Mouse (Mus musculus) limb, embryonic 15.5 days (tissue): ENCODE data around the gene Actr1a. TPM values are rescaled to one million over a fixed set of nuclear protein-coding genes. Genes with fewer than 3 reads are reported as not detected.

Experiments
- ATAC-seq: fragments of 200-750 bp; cut with Nextera tagmentation; 2 replicates; pipeline ENCODE4 v1.8.0; 2017; ENCODE audit warnings: low read depth, moderate TSS enrichment; ENCODE audit not compliant: insufficient number of reproducible peaks, low FRiP score, low TSS enrichment
- H3K27ac ChIP-seq: fragments of 300-500 bp; sonication (generic); 2 replicates; pipeline ENCODE4 v1.5.1; 2015; ENCODE audit warnings: moderate library complexity, mild to moderate bottlenecking, inconsistent platforms
- H3K27me3 ChIP-seq: fragments of 300-500 bp; sonication (generic); 2 replicates; pipeline ENCODE4 v1.6.1; 2015; ENCODE audit warnings: inconsistent platforms
- H3K36me3 ChIP-seq: fragments of 300-500 bp; sonication (generic); 2 replicates; pipeline ENCODE4 v1.6.1; 2015; ENCODE audit warnings: inconsistent platforms
- H3K4me1 ChIP-seq: fragments of 300-500 bp; sonication (generic); 2 replicates; pipeline ENCODE4 v1.6.1; 2015; ENCODE audit warnings: inconsistent platforms
- H3K4me2 ChIP-seq: fragments of 300-500 bp; sonication (generic); 2 replicates; pipeline ENCODE4 v1.6.1; 2015; ENCODE audit warnings: mild to moderate bottlenecking, inconsistent platforms
- H3K4me3 ChIP-seq: fragments of 300-500 bp; sonication (generic); 2 replicates; pipeline ENCODE4 v1.5.1; 2015; ENCODE audit warnings: mild to moderate bottlenecking, inconsistent platforms
- H3K9ac ChIP-seq: fragments of 300-500 bp; sonication (generic); 2 replicates; pipeline ENCODE4 v1.6.1; 2015; ENCODE audit warnings: inconsistent platforms
- H3K9me3 ChIP-seq: fragments of 300-500 bp; sonication (generic); 2 replicates; pipeline ENCODE4 v1.6.1; 2016; ENCODE audit warnings: inconsistent platforms
- WGBS: fragments of 180-500 bp; shearing (Covaris S2); methylation state at CpG from one replicate; pipeline ENCODE4 v1.1.7; 2015; 5-methylcytosine and 5-hydroxymethylcytosine counted together
- microRNA counts: library from miRNA; unstranded; fragments of <30 nt; microRNA quantifications from one replicate; lab custom pipeline; 2016
- microRNA-seq: library from miRNA; unstranded; fragments of <30 nt; microRNA quantifications from one replicate; pipeline ENCODE4, GENCODE M21; 2016
- polyA plus RNA-seq: library from polyadenylated mRNA; unstranded; fragments of >200 nt; fragmentation: Nextera tagmentation; extraction: Ambion mirVana; gene quantifications from 2 replicates; pipeline ENCODE4 v1.2.1, GENCODE M21; 2015

Actr1a gene
- polyA plus RNA-seq, 1 experiment from 2014 or later, result 145 TPM

DNA sequence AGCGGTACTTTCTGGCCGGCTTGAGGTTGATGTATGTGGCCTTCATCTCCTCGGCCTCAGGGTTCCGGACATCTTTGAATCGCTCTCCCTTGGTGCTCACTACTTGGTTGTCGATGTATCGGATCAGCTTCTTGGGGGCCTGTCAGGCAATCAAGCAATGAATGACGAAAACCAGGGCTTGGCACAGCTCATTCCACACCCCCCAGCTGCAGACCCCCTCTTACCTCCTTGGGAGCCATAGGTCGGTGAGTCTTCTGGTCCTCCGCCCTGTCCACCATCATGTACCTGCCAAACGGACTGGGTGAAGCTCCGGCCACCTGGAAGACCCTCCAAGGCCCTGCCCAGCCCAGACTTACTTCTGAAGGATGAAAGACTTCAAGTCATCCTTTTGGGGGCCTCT lies 64.9 kb downstream of the Actr1a start:
- 93% methylated on average over 12 of the region's 12 CpGs for WGBS

DNA sequence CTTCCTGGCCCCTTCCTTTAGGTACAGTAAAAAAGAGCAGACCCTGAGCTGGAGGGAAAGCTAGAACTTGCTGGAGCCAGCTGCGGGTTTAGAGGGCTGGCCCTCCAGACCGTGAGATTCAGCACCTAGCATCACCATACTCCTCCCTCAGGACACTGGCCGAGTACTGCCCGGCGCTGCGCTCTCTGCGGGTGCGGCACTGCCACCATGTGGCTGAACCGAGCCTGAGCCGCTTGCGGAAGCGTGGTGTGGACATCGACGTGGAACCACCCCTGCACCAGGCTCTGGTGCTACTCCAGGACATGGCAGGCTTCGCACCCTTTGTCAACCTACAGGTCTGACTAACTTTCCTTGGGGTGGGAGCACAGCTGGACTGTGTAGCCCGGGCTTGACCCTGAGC lies 65.6 kb downstream of the Actr1a start:
- Histone ChIP-seq H3K9me3 (no peaks in the 10 kb centered on the region), H3K27ac (no peak overlapping the region), H3K4me2 (peak overlapping the region; percentile 17), H3K36me3 (peaks cover 28% of the 10 kb centered on the region), H3K4me1 (peaks cover 32% of the 10 kb centered on the region), H3K4me3 (no peak overlapping the region), H3K27me3 (peaks cover 32% of the 10 kb centered on the region), H3K9ac (no peak overlapping the region)
- no peak for ATAC-seq
- 7% methylated on average over 16 of the region's 16 CpGs for WGBS

More for the DNA sequence above, 64.9 kb downstream of the Actr1a start:
- H3K9ac ChIP-seq, result no peak overlapping the region
- no peak overlapping the region for H3K27ac ChIP-seq
- ATAC-seq, result no peak
- no peak overlapping the region for H3K4me2 ChIP-seq
- no peaks in the 10 kb centered on the region for H3K9me3 ChIP-seq
- H3K4me1 ChIP-seq, result peaks cover 32% of the 10 kb centered on the region
- peaks cover 24% of the 10 kb centered on the region for H3K27me3 ChIP-seq
- H3K4me3 ChIP-seq, result no peak overlapping the region
- peaks cover 28% of the 10 kb centered on the region for H3K36me3 ChIP-seq

DNA sequence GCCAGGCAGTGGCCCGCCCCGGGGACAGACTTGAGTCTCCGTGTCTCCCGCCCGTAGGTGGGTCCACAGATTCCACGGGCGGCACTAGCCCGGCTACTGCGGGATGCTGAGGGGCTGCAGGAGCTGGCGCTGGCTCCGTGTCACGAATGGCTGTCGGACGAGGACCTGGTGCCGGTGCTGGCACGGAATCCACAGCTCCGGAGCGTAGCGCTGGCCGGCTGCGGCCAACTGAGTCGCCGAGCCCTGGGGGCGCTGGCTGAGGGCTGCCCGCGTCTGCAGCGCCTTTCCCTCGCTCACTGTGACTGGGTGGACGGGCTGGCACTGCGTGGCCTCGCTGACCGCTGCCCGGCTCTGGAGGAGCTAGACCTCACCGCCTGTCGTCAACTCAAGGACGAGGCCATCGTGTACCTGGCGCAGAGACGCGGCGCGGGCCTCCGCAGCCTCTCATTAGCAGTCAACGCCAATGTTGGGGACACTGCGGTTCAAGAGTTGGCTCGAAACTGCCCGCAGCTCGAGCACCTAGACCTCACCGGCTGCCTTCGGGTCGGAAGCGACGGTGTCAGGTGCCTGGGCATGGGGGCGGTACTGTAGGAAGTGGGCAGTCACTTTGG lies 66.4 kb downstream of the Actr1a start:
- Histone ChIP-seq H3K4me3 (peak overlapping the region; percentile 75), H3K36me3 (peaks cover 28% of the 10 kb centered on the region), H3K4me1 (peaks cover 32% of the 10 kb centered on the region), H3K9ac (peak overlapping the region; percentile 64), H3K27ac (peak overlapping the region; percentile 90), H3K4me2 (peak overlapping the region; percentile 100), H3K9me3 (no peaks in the 10 kb centered on the region), H3K27me3 (peaks cover 40% of the 10 kb centered on the region)
- ATAC-seq, result no peak; the same call in 1 of the 2 replicates
- WGBS, result 1% methylated on average over 54 of the region's 54 CpGs

DNA sequence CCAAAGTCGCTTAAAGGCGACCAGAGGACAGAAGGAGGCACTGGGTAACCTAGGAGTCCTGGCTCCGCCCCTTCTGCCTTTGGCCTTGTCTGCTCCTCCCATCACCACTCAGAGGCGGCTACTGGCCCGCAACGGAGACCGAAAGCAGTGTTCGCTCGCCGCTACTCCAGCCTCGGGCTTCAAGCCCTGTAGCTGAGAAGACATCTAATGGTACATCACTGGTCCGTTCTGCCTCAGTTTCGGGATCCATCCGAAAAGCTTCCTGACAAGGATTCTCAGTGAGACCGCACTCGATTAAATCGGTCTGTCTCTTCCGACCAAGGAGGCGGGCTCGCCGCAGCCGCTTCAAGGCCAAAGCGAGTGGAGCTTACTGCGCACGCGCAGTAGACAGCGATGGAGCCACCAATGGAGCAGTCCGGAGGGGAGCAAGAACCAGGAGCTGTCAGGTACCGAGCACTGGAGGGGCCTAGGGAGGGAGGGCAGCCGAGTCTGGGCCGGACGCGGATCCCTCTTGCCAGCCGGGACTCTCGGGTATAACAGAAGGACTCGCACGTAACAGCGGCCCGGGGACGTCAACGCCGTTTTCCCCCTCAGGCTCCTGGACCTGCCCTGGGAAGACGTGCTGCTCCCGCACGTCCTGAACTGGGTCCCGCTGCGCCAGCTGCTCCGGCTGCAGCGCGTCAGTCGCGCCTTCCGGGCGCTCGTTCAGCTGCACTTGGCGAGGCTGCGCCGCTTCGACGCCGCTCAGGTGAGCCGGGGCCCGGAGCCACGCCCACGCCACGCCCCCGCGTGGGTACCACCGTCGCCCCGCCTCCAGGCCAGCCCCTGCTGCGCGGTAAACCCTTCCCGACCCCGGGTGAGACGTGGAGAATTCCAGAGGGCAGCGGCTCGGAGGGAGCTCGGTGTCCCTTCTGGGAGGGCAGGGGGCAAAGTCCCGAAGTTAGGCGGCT lies 67.2 kb downstream of the Actr1a start, which contains the start of gene Fbxl15:
Gene Fbxl15 (plus strand): TSS at position 104 of the 950 bp plus-strand sequence.
- Histone ChIP-seq H3K9me3 (no peaks in the 10 kb centered on the region), H3K27me3 (peaks cover 48% of the 10 kb centered on the region), H3K36me3 (peaks cover 28% of the 10 kb centered on the region), H3K4me2 (peak within 1 kb of the TSS; percentile 100), H3K27ac (peak within 1 kb of the TSS; percentile 90), H3K4me3 (peak within 1 kb of the TSS; percentile 75), H3K9ac (peak within 1 kb of the TSS; percentile 64), H3K4me1 (peaks cover 32% of the 10 kb centered on the region)
- WGBS, result under 1% methylated on average over 81 of the region's 81 CpGs
- peak; percentile 87 for ATAC-seq

DNA sequence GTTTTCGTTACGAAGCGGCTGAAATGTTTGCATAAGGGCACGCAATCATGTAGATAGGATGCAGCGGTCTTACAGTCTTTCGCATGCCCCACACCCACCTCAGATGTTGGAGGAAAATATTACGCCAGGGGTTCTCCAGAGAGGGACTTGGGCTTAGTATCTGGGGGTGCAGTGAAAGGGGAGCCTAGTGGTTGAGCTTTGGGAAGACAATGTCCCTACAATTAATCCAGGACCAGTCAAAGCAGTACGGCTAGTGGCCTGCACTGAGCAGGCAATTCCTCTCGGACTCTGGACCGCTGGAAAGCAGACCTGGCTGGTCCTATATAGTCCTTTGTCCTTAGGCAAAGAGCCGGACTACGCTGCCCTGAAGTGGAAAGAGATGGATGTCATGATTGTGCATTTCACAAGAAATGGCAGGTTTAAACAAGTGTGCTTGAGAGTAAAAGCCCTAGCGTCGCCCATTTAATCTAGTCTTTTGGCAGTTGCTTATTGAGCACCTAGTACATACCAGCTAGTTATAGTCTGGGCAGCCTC lies 68.0 kb downstream of the Actr1a start:
- Histone ChIP-seq H3K27me3 (peaks cover 55% of the 10 kb centered on the region), H3K4me3 (peak overlapping the region; percentile 75), H3K9me3 (no peaks in the 10 kb centered on the region), H3K9ac (no peak overlapping the region), H3K27ac (peak overlapping the region; percentile 90; the same call in 1 of the 2 replicates), H3K4me1 (peaks cover 33% of the 10 kb centered on the region), H3K4me2 (peak overlapping the region; percentile 100), H3K36me3 (peaks cover 26% of the 10 kb centered on the region)
- ATAC-seq, result no peak
- 32% methylated on average over 14 of the region's 14 CpGs for WGBS

MicroRNAs within 50 kb of the gene (microRNA counts, 519-probe panel; counts per million panel counts)
- microRNA mmu-miR-146b (lab: Ali Mortazavi, UCI), result 1,998 counts per million, percentile 35 among the panel's probes with 10 or more counts

Small RNA genes within 50 kb of the gene (microRNA-seq; reads per million reads assigned to microRNA genes)
- 0.82 reads per million for gene Mir146b

Other genes starting within 250 kb of the Actr1a start
- gene Pitx3, start 247.4 kb downstream of the Actr1a start, polyA plus RNA-seq, result 5.4 and 8.5 TPM in 2 replicates
- gene Gbf1, start 243.2 kb downstream of the Actr1a start, polyA plus RNA-seq, result 73.8 and 76.7 TPM in 2 replicates
- 11.4 and 13.5 TPM in 2 replicates for gene Nfkb2, start 91.4 kb downstream of the Actr1a start, polyA plus RNA-seq
- gene Psd, start 68.6 kb downstream of the Actr1a start, polyA plus RNA-seq, result 5.5 and 5.8 TPM in 2 replicates
- 12.8 and 13.2 TPM in 2 replicates for gene Fbxl15, start 67.6 kb downstream of the Actr1a start, polyA plus RNA-seq
- 150 and 176 TPM in 2 replicates for gene Cuedc2, start 57.0 kb downstream of the Actr1a start, polyA plus RNA-seq
- gene Mfsd13a, start 54.6 kb downstream of the Actr1a start, polyA plus RNA-seq, result 3.1 and 3.6 TPM in 2 replicates
- 1.5 and 2.1 TPM in 2 replicates for gene 2310034G01Rik, start 45.4 kb downstream of the Actr1a start, polyA plus RNA-seq
- 32.8 and 33.6 TPM in 2 replicates for gene Sufu, start 1.1 kb upstream of the Actr1a start, polyA plus RNA-seq
- 14.6 and 15.1 TPM in 2 replicates for gene Trim8, start 106.0 kb upstream of the Actr1a start, polyA plus RNA-seq
- gene Arl3, start 177.4 kb upstream of the Actr1a start, polyA plus RNA-seq, result 127 and 138 TPM in 2 replicates
- gene Sfxn2, start 177.6 kb upstream of the Actr1a start, polyA plus RNA-seq, result 22.3 and 23.5 TPM in 2 replicates
- gene Wbp1l, start 203.3 kb upstream of the Actr1a start, polyA plus RNA-seq, result 53.4 and 59.3 TPM in 2 replicates